Mouse (Mus musculus): ENCODE measurements at regions not wholly inside any gene's neighbourhood (a gene's known extent, or its start where the extent isn't known, plus 50 kb on each side); places are given as distances from the start of the nearest gene placed in this dataset.

GRCm38 (mm10) chr17:45893094-45893493 is 139.1 kb downstream of the Vegfa start:
- TF ChIP-seq EP300 (IDR thresholded peaks at IDR 0.05; ENCODE audit: insufficient read depth, low read depth, low read length) = no peak
- no peak for TF ChIP-seq CTCF (IDR thresholded peaks at IDR 0.05)
